Mouse (Mus musculus): ENCODE data around the gene Trpm2. TPM values are rescaled to one million over a fixed set of nuclear protein-coding genes. Genes with fewer than 3 reads are reported as not detected.

The Trpm2 gene
- polyA plus RNA-seq, 1 experiment from 2014 or later = 18.1 TPM

Other genes starting within 250 kb of the Trpm2 start
- not detected in 2 replicates for gene Krtap12-1, start 250.0 kb downstream of the Trpm2 start, polyA plus RNA-seq (2015; fragmentation: Nextera tagmentation; extraction: Ambion mirVana)
- gene Gm10100, start 244.1 kb downstream of the Trpm2 start, polyA plus RNA-seq (2015; fragmentation: Nextera tagmentation; extraction: Ambion mirVana) = not detected in 2 replicates
- gene Gm18596, start 227.9 kb downstream of the Trpm2 start, polyA plus RNA-seq (2015; fragmentation: Nextera tagmentation; extraction: Ambion mirVana) = not detected in 2 replicates
- not detected in 2 replicates for gene Gm9736, start 219.2 kb downstream of the Trpm2 start, polyA plus RNA-seq (2015; fragmentation: Nextera tagmentation; extraction: Ambion mirVana)
- gene Gm3233, start 210.9 kb downstream of the Trpm2 start, polyA plus RNA-seq (2015; fragmentation: Nextera tagmentation; extraction: Ambion mirVana) = not detected in 2 replicates
- not detected in 2 replicates for gene Gm3238, start 199.2 kb downstream of the Trpm2 start, polyA plus RNA-seq (2015; fragmentation: Nextera tagmentation; extraction: Ambion mirVana)
- not detected in 2 replicates for gene Gm7138, start 193.6 kb downstream of the Trpm2 start, polyA plus RNA-seq (2015; fragmentation: Nextera tagmentation; extraction: Ambion mirVana)
- gene Gm3250, start 188.0 kb downstream of the Trpm2 start, polyA plus RNA-seq (2015; fragmentation: Nextera tagmentation; extraction: Ambion mirVana) = not detected in 2 replicates
- gene Gm7137, start 182.4 kb downstream of the Trpm2 start, polyA plus RNA-seq (2015; fragmentation: Nextera tagmentation; extraction: Ambion mirVana) = not detected in 2 replicates
- gene Gm9639, start 175.5 kb downstream of the Trpm2 start, polyA plus RNA-seq (2015; fragmentation: Nextera tagmentation; extraction: Ambion mirVana) = not detected in 2 replicates
- gene Gm19668, start 171.4 kb downstream of the Trpm2 start, polyA plus RNA-seq (2015; fragmentation: Nextera tagmentation; extraction: Ambion mirVana) = not detected in 2 replicates
- not detected in 2 replicates for gene Gm9507, start 158.7 kb downstream of the Trpm2 start, polyA plus RNA-seq (2015; fragmentation: Nextera tagmentation; extraction: Ambion mirVana)
- gene Gm2696, start 155.9 kb downstream of the Trpm2 start, polyA plus RNA-seq (2015; fragmentation: Nextera tagmentation; extraction: Ambion mirVana) = not detected in 2 replicates
- not detected in 2 replicates for gene Krtap10-4, start 143.5 kb downstream of the Trpm2 start, polyA plus RNA-seq (2015; fragmentation: Nextera tagmentation; extraction: Ambion mirVana)
- gene Krtap10-10, start 134.6 kb downstream of the Trpm2 start, polyA plus RNA-seq (2015; fragmentation: Nextera tagmentation; extraction: Ambion mirVana) = not detected in 2 replicates
- gene Gm36176, start 123.8 kb downstream of the Trpm2 start, polyA plus RNA-seq (2015; fragmentation: Nextera tagmentation; extraction: Ambion mirVana) = not detected in 2 replicates
- not detected in 2 replicates for gene Gm10318, start 117.7 kb downstream of the Trpm2 start, polyA plus RNA-seq (2015; fragmentation: Nextera tagmentation; extraction: Ambion mirVana)
- gene Gm3285, start 108.6 kb downstream of the Trpm2 start, polyA plus RNA-seq (2015; fragmentation: Nextera tagmentation; extraction: Ambion mirVana) = not detected in 2 replicates
- gene Lrrc3, start 68.0 kb downstream of the Trpm2 start, polyA plus RNA-seq (2015; fragmentation: Nextera tagmentation; extraction: Ambion mirVana) = 1.2 TPM in 2 replicates
- 20.9 and 21.0 TPM in 2 replicates for gene 1810043G02Rik, start 8.0 kb upstream of the Trpm2 start, polyA plus RNA-seq (2015; fragmentation: Nextera tagmentation; extraction: Ambion mirVana)
- gene Pfkl, start 39.5 kb upstream of the Trpm2 start, polyA plus RNA-seq (2015; fragmentation: Nextera tagmentation; extraction: Ambion mirVana) = 41.1 and 45.5 TPM in 2 replicates
- 0.69 and 1.1 TPM in 2 replicates for gene Dnmt3l, start 71.4 kb upstream of the Trpm2 start, polyA plus RNA-seq (2015; fragmentation: Nextera tagmentation; extraction: Ambion mirVana)
- 8.8 and 10.1 TPM in 2 replicates for gene Aire, start 73.0 kb upstream of the Trpm2 start, polyA plus RNA-seq (2015; fragmentation: Nextera tagmentation; extraction: Ambion mirVana)
- gene Icosl, start 98.7 kb upstream of the Trpm2 start, polyA plus RNA-seq (2015; fragmentation: Nextera tagmentation; extraction: Ambion mirVana) = 6.2 and 6.7 TPM in 2 replicates
- 28.9 and 31.2 TPM in 2 replicates for gene D10Jhu81e, start 199.2 kb upstream of the Trpm2 start, polyA plus RNA-seq (2015; fragmentation: Nextera tagmentation; extraction: Ambion mirVana)
- gene Pwp2, start 214.6 kb upstream of the Trpm2 start, polyA plus RNA-seq (2015; fragmentation: Nextera tagmentation; extraction: Ambion mirVana) = 18.1 and 18.7 TPM in 2 replicates